Mouse (Mus musculus): ENCODE measurements around the gene Ncstn. TPM values are rescaled to one million over a fixed set of nuclear protein-coding genes. Genes with fewer than 3 reads are reported as not detected.

The Ncstn gene
- total RNA-seq, 1 experiment = 40.5 TPM

- Histone ChIP-seq H3K9ac (ENCODE audit: insufficient read depth, low read depth, low read length, poor library complexity, severe bottlenecking) (no peak overlapping the region), H3K4me1 (ENCODE audit: control insufficient read depth in 2 of 2, insufficient read depth in 2 of 2, low read length in 2 of 2, poor library complexity in 1 of 2) (0 out of 4 replicates have a peak, but pooled peaks cover 0 to 3% of the 10 kb centered on the region in 2 experiments), H3K27ac (ENCODE audit: insufficient read depth, low read depth, low read length, poor library complexity, severe bottlenecking) (no peak overlapping the region), H3K4me3 (ENCODE audit: insufficient read depth in 1 of 2, low read depth in 1 of 2, low read length in 2 of 2, poor library complexity in 1 of 2, severe bottlenecking in 1 of 2) (no peak overlapping the region), H3K36me3 (ENCODE audit: control insufficient read depth, insufficient read depth, low read length, poor library complexity, severe bottlenecking) (peaks cover 32% of the 10 kb centered on the region), H3K9me3 (ENCODE audit: control insufficient read depth, insufficient read depth, low read depth, low read length) (no peaks in the 10 kb centered on the region)
- DNase-seq (ENCODE audit: low read depth, low spot score) = no peak
- in situ Hi-C loops (cut with MboI; ENCODE audit: low sequenced_read_pairs in 2 of 2, unreplicated experiment in 2 of 2) = no loop called here
- TF ChIP-seq MAFK (IDR thresholded peaks at IDR 0.05; ENCODE audit: insufficient read depth, low read depth, low read length) (no peak), HCFC1 (IDR thresholded peaks at IDR 0.05; ENCODE audit: borderline replicate concordance, insufficient read depth, low read length) (no peak), ZNF384 (IDR thresholded peaks at IDR 0.05; ENCODE audit: low read depth, low read length) (no peak), ZC3H11A (IDR thresholded peaks at IDR 0.05; ENCODE audit: borderline replicate concordance, low read depth, low read length) (no peak), CHD2 (IDR thresholded peaks at IDR 0.05; ENCODE audit: low read depth, low read length) (no peak)
Measured at GRCm38 (mm10) chr1:172107777-172108477, 25.3 kb upstream of the Ncstn start.

DNA sequence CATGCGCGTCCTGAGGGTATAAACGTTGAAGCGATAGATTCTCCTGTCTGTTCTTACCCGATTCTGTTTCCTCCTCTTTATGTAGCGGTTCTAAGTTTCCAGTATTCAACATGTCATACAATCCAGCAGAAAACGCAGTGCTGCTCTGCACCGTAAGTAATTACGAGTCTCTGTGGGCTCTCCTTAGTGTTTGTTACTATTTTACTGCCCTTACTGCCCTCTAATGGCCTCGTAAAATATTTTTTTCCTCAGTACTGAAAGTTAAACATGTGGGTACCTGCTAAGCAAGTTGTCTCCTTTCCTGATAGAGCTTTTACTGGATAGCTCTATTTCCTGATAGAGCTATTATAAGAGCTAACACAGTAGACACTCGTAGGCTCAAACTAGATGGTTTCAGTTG lies 22.5 kb upstream of the Ncstn start:
- Histone ChIP-seq H3K9me3 (ENCODE audit: control insufficient read depth, insufficient read depth, low read depth, low read length) (no peaks in the 10 kb centered on the region), H3K9ac (ENCODE audit: insufficient read depth, low read depth, low read length, poor library complexity, severe bottlenecking) (no peak overlapping the region), H3K36me3 (ENCODE audit: control insufficient read depth, insufficient read depth, low read length, poor library complexity, severe bottlenecking) (peaks cover 33% of the 10 kb centered on the region), H3K4me1 (ENCODE audit: control insufficient read depth in 2 of 2, insufficient read depth in 2 of 2, low read length in 2 of 2, poor library complexity in 1 of 2) (0 out of 4 replicates have a peak, but pooled peaks cover 0 to 3% of the 10 kb centered on the region in 2 experiments), H3K4me3 (ENCODE audit: insufficient read depth in 1 of 2, low read depth in 1 of 2, low read length in 2 of 2, poor library complexity in 1 of 2, severe bottlenecking in 1 of 2) (no peak overlapping the region), H3K27ac (ENCODE audit: insufficient read depth, low read depth, low read length, poor library complexity, severe bottlenecking) (no peak overlapping the region)
- DNase-seq (ENCODE audit: low read depth, low spot score) = no peak
- in situ Hi-C loops (cut with MboI; ENCODE audit: low sequenced_read_pairs in 2 of 2, unreplicated experiment in 2 of 2) = no loop called here
- no peak for TF ChIP-seq CHD2 (IDR thresholded peaks at IDR 0.05; ENCODE audit: low read depth, low read length)
- TF ChIP-seq ZNF384 (IDR thresholded peaks at IDR 0.05; ENCODE audit: low read depth, low read length) = no peak
- TF ChIP-seq ZC3H11A (IDR thresholded peaks at IDR 0.05; ENCODE audit: borderline replicate concordance, low read depth, low read length) = no peak
- TF ChIP-seq HCFC1 (IDR thresholded peaks at IDR 0.05; ENCODE audit: borderline replicate concordance, insufficient read depth, low read length) = no peak
- no peak for TF ChIP-seq MAFK (IDR thresholded peaks at IDR 0.05; ENCODE audit: insufficient read depth, low read depth, low read length)

DNA sequence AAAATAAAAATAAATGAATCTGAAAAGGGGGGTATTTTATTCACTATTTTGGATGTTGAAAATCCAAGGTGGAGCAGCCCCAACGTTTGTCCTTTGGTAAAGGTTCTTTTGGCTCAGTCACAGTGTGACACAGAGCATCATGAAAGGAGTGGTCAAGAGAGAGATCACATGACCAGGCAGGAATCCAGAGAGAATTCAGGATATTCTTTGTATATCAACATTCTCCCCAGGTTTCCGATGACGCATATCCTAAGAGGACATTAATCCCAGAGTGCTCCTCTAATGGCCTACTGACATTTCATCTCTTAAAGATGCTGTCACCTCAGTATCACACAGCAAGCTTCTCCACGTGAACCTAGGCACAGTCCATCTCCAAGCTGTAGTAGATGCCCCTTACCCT lies 21.0 kb upstream of the Ncstn start:
- Histone ChIP-seq H3K4me3 (ENCODE audit: insufficient read depth in 1 of 2, low read depth in 1 of 2, low read length in 2 of 2, poor library complexity in 1 of 2, severe bottlenecking in 1 of 2) (no peak overlapping the region), H3K9me3 (ENCODE audit: control insufficient read depth, insufficient read depth, low read depth, low read length) (no peaks in the 10 kb centered on the region), H3K9ac (ENCODE audit: insufficient read depth, low read depth, low read length, poor library complexity, severe bottlenecking) (no peak overlapping the region), H3K27ac (ENCODE audit: insufficient read depth, low read depth, low read length, poor library complexity, severe bottlenecking) (no peak overlapping the region), H3K4me1 (ENCODE audit: control insufficient read depth in 2 of 2, insufficient read depth in 2 of 2, low read length in 2 of 2, poor library complexity in 1 of 2) (0 out of 4 replicates have a peak, but pooled peaks cover 0 to 3% of the 10 kb centered on the region in 2 experiments), H3K36me3 (ENCODE audit: control insufficient read depth, insufficient read depth, low read length, poor library complexity, severe bottlenecking) (peaks cover 32% of the 10 kb centered on the region)
- no peak for DNase-seq (ENCODE audit: low read depth, low spot score)
- no peak for TF ChIP-seq ZNF384 (IDR thresholded peaks at IDR 0.05; ENCODE audit: low read depth, low read length)
- no peak for TF ChIP-seq CHD2 (IDR thresholded peaks at IDR 0.05; ENCODE audit: low read depth, low read length)
- TF ChIP-seq ZC3H11A (IDR thresholded peaks at IDR 0.05; ENCODE audit: borderline replicate concordance, low read depth, low read length) = no peak
- no peak for TF ChIP-seq MAFK (IDR thresholded peaks at IDR 0.05; ENCODE audit: insufficient read depth, low read depth, low read length)
- in situ Hi-C loops (cut with MboI; ENCODE audit: low sequenced_read_pairs in 2 of 2, unreplicated experiment in 2 of 2) = no loop called here

DNA sequence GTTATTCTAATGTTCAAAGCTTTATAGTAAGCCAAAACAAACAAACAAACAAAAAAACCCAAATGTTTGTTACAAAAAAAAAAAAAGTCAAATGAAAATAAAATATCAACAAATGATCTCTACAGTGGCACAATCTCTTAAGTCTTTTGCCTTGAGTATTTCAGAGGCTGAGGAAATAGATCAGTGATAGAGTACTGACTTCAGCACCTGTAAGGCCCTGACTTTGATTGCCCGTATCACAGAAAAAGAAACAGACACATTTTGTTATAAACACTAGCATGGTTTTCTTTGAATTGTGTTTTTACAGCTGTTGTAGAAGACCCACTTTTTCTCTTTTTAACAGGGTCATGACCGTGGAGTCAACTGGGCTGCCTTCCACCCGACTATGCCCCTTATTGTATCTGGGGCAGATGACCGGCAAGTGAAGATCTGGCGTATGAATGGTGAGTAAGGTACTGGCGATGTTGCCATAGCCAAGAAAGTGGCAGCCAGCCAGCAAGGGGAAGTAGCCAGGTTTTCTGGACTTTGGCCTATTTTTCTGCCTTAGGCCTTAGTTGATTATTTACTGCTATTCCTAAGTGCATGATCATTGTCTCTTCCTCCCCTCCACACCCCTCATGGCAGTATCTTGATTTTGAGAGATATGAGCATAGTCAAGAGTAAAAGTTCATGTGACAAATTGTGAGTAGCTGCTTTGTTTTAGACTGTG lies 16.9 kb upstream of the Ncstn start:
- Histone ChIP-seq H3K4me3 (ENCODE audit: insufficient read depth in 1 of 2, low read depth in 1 of 2, low read length in 2 of 2, poor library complexity in 1 of 2, severe bottlenecking in 1 of 2) (no peak overlapping the region), H3K9me3 (ENCODE audit: control insufficient read depth, insufficient read depth, low read depth, low read length) (no peaks in the 10 kb centered on the region), H3K27ac (ENCODE audit: insufficient read depth, low read depth, low read length, poor library complexity, severe bottlenecking) (no peak overlapping the region), H3K36me3 (ENCODE audit: control insufficient read depth, insufficient read depth, low read length, poor library complexity, severe bottlenecking) (peaks cover 22% of the 10 kb centered on the region), H3K9ac (ENCODE audit: insufficient read depth, low read depth, low read length, poor library complexity, severe bottlenecking) (no peak overlapping the region), H3K4me1 (ENCODE audit: control insufficient read depth in 2 of 2, insufficient read depth in 2 of 2, low read length in 2 of 2, poor library complexity in 1 of 2) (no peaks in the 10 kb centered on the region)
- in situ Hi-C loops (cut with MboI; ENCODE audit: low sequenced_read_pairs in 2 of 2, unreplicated experiment in 2 of 2) = no loop called here
- no peak for DNase-seq (ENCODE audit: low read depth, low spot score)
- TF ChIP-seq HCFC1 (IDR thresholded peaks at IDR 0.05; ENCODE audit: borderline replicate concordance, insufficient read depth, low read length) (no peak), CHD2 (IDR thresholded peaks at IDR 0.05; ENCODE audit: low read depth, low read length) (no peak), ZNF384 (IDR thresholded peaks at IDR 0.05; ENCODE audit: low read depth, low read length) (no peak), ZC3H11A (IDR thresholded peaks at IDR 0.05; ENCODE audit: borderline replicate concordance, low read depth, low read length) (no peak), MAFK (IDR thresholded peaks at IDR 0.05; ENCODE audit: insufficient read depth, low read depth, low read length) (no peak)

Measured in ES-E14 (cell line).